Mouse (Mus musculus) layer of hippocampus, adult 11-12 months (tissue): ENCODE data around the gene Olfr46.
"Not testable (repeated sequence)": the region's sequence is repeated elsewhere in the genome, so short reads cannot be mapped to it uniquely, and the experiment has no call there.

Experiments used
- DNase-seq: peaks from one replicate; pipeline ENCODE4 v3.0.0; 2022; ENCODE audit warnings: low spot score

Olfr46 gene

GRCm38 (mm10) chr7:140600969-140601368 is at the start of gene Olfr46:
Gene Olfr46, plus strand, starts transcription at chr7:140601269.
- not testable (repeated sequence) for DNase-seq

- DNase-seq, result no peak
Observed at GRCm38 (mm10) chr7:140567586-140567985, 33.5 kb upstream of the Olfr46 start, which contains the start of gene Olfr538. Gene Olfr538, plus strand, starts transcription at chr7:140567886.

GRCm38 (mm10) chr7:140628670-140629069 is 27.6 kb downstream of the Olfr46 start, which contains the start of gene Olfr61:
Gene Olfr61, plus strand, starts transcription at chr7:140628970.
- DNase-seq, result not testable (repeated sequence)

- no peak for DNase-seq
Observed at GRCm38 (mm10) chr7:140630559-140630958, 29.5 kb downstream of the Olfr46 start.

GRCm38 (mm10) chr7:140646152-140646551 is 45.1 kb downstream of the Olfr46 start, which contains the start of gene Olfr53:
Gene Olfr53, plus strand, starts transcription at chr7:140646452.
- DNase-seq, result no peak

GRCm38 (mm10) chr7:140659630-140660029 is 58.6 kb downstream of the Olfr46 start, which contains the start of gene Olfr539:
Gene Olfr539, plus strand, starts transcription at chr7:140659930.
- no peak for DNase-seq
